Mouse (Mus musculus) heart, postnatal 0 days (tissue): Measurements from ENCODE around the gene Med20. TPM values are rescaled to one million over a fixed set of nuclear protein-coding genes. Genes with fewer than 3 reads are reported as not detected.
A peak's percentile ranks its signal among the peaks of the same experiment; 100 is the strongest.

Experiments used
- ATAC-seq: fragments of 200-750 bp; cut with Nextera tagmentation; 2 replicates; pipeline ENCODE4 v1.8.0; 2017; ENCODE audit warnings: low read depth, moderate number of reproducible peaks, moderate library complexity; ENCODE audit not compliant: insufficient read depth
- DNase-seq: peaks from one replicate; pipeline ENCODE4 v3.0.0-alpha.2; 2016; ENCODE audit warnings: low spot score
- H3K27ac ChIP-seq: fragments of 300-500 bp; sonication (generic); 2 replicates; pipeline ENCODE4 v1.5.1; 2014; ENCODE audit warnings: low read depth, mild to moderate bottlenecking
- H3K27me3 ChIP-seq: fragments of 300-500 bp; sonication (generic); 2 replicates; pipeline ENCODE4 v1.6.1; 2014; ENCODE audit warnings: low read length, mixed read lengths; ENCODE audit not compliant: control insufficient read depth, insufficient read depth
- H3K36me3 ChIP-seq: fragments of 300-500 bp; sonication (generic); replicated peaks from 2 replicates; pipeline ENCODE4 v1.6.1; 2014; ENCODE audit warnings: low read length, mixed read lengths; ENCODE audit not compliant: control insufficient read depth, insufficient read depth
- H3K4me1 ChIP-seq: fragments of 300-500 bp; sonication (generic); 2 replicates; pipeline ENCODE4 v1.6.1; 2014; ENCODE audit warnings: antibody characterized with exemption; ENCODE audit not compliant: control insufficient read depth, insufficient read depth
- H3K4me2 ChIP-seq: fragments of 300-500 bp; sonication (generic); 2 replicates; pipeline ENCODE4 v1.6.1; 2014; ENCODE audit warnings: low read depth, mild to moderate bottlenecking, low read length, moderate library complexity
- H3K4me3 ChIP-seq: fragments of 300-500 bp; sonication (generic); 2 replicates; pipeline ENCODE4 v1.5.1; 2014; ENCODE audit warnings: low read depth, low read length
- H3K9ac ChIP-seq: fragments of 300-500 bp; sonication (generic); replicated peaks from 2 replicates; pipeline ENCODE4 v1.6.1; 2014; ENCODE audit warnings: low read depth, low read length, mixed read lengths
- H3K9me3 ChIP-seq: fragments of 300-500 bp; sonication (generic); replicated peaks from 2 replicates; pipeline ENCODE4 v1.6.1; 2016; ENCODE audit warnings: low read length; ENCODE audit not compliant: control insufficient read depth
- CTCF ChIP-seq: IDR thresholded peaks from 2 replicates; pipeline ENCODE4 v1.5.1; 2016; ENCODE audit warnings: antibody characterized with exemption, control low read depth, low read depth
- EP300 ChIP-seq: IDR thresholded peaks from 2 replicates; pipeline ENCODE4 v1.6.1; 2016; ENCODE audit warnings: antibody characterized with exemption, low read depth
- WGBS: fragments of 180-500 bp; shearing (Covaris S2); extraction: QIAGEN DNeasy Blood & Tissue Kit; methylation state at CpG from one replicate; pipeline ENCODE4 v1.1.7; 2014; 5-methylcytosine and 5-hydroxymethylcytosine counted together
- polyA plus RNA-seq: library from polyadenylated mRNA; unstranded; fragments of >200 nt; fragmentation: Nextera tagmentation; extraction: Ambion mirVana; gene quantifications from 2 replicates; pipeline ENCODE4 v1.2.1, GENCODE M21; 2015
- total RNA-seq: library from RNA; depleted of rRNA; stranded (reverse); fragments of >200 nt; gene quantifications from 2 replicates; pipeline ENCODE4 v1.2.3, GENCODE M21; 2014; ENCODE audit warnings: low replicate concordance; rRNA removed

Gene Med20
- total RNA-seq = 26.5 and 30.1 TPM in 2 replicates
- 21.8 and 26.3 TPM in 2 replicates for polyA plus RNA-seq

DNA sequence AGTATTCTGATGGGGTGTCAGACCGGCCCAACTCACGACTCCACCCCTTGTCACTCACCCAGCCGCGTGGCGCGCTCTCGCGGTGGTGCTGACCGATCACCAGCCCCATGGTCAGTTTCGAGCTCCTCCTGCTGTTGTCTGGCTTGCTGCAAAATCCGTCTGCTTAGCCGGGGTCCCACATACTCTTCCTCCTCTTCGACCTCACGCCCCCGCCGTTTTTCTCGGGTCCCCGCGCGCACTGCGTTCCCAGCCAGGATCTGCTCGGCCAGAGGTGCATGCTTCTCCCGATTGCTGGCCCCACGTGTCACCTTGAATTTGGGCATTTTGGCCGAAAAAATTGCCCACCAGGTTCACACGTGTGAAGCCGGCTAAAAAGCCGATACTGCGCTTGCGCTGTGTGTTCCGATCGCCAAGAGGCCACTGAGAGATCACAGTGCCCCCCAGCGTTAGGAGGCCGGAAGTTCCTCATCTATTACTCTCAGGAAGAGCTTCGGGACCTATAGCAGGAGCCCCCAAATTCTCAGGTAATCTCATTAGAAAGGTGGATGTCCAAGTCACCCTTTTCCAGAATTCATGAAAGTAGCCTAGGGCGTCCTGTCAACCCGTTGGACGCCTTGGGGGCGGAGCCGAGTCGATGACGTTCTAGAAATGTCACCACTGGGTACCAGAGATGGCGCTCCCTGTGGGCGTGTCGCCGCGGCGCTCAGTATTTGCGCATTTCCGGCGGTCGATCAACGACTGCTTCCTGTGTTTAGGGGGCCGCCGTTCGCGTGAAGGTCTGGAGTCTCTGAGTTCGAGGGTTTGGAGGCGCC, at the start of gene Med20, which contains the start of the genes Bysl and Gm20517:
Med20 (plus strand) TSS at position 734 of the 812 bp plus-strand sequence.
Bysl (minus strand) TSS at position 644 of the 812 bp plus-strand sequence.
Gm20517 (plus strand) TSS at position 741 of the 812 bp plus-strand sequence.
- Histone ChIP-seq H3K27ac (peak within 1 kb of the TSS; percentile 69), H3K4me1 (peaks cover 11% of the 10 kb centered on the region; the same call in 1 of the 2 replicates), H3K27me3 (no peaks in the 10 kb centered on the region), H3K9me3 (no peaks in the 10 kb centered on the region), H3K4me2 (peak within 1 kb of the TSS; percentile 76), H3K4me3 (peak within 1 kb of the TSS; percentile 65), H3K9ac (peak within 1 kb of the TSS; percentile 70), H3K36me3 (peaks cover 36% of the 10 kb centered on the region)
- WGBS = under 1% methylated on average over 59 of the region's 59 CpGs
- TF ChIP-seq CTCF (peak; percentile 83), EP300 (peak; percentile 56; the same call in 1 of the 2 replicates)
- ATAC-seq = peak; percentile 95
- DNase-seq = peak; percentile 92

DNA sequence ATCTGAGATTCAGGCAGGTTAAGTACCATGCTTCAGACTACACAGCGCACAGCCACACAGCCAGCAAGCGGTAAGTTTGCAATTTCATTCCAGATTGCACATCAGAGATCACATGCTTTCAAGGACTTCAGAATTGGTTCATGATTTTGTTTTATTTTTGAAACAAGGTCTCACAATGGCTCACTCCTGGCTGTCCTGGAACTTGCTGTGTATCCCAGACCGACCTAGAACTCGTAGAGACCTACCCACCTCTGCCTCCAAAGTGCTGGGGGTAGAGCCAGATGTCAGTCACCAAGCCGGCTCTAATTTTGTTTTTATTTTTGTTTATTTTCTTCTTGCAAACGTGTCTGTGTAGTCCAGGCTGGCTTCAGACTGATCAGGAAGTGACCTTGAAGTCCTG, 48.5 kb upstream of the Med20 start:
- Histone ChIP-seq H3K36me3 (no peaks in the 10 kb centered on the region), H3K27ac (no peak overlapping the region), H3K9ac (no peak overlapping the region), H3K9me3 (no peaks in the 10 kb centered on the region), H3K4me2 (no peak overlapping the region), H3K4me1 (0 out of 2 replicates have a peak, but pooled peaks cover 6% of the 10 kb centered on the region), H3K4me3 (no peak overlapping the region), H3K27me3 (no peaks in the 10 kb centered on the region)
- WGBS = 74% methylated on average over 6 of the region's 6 CpGs
- DNase-seq (no peak), ATAC-seq (no peak)
- TF ChIP-seq EP300 (no peak), CTCF (no peak)

DNA sequence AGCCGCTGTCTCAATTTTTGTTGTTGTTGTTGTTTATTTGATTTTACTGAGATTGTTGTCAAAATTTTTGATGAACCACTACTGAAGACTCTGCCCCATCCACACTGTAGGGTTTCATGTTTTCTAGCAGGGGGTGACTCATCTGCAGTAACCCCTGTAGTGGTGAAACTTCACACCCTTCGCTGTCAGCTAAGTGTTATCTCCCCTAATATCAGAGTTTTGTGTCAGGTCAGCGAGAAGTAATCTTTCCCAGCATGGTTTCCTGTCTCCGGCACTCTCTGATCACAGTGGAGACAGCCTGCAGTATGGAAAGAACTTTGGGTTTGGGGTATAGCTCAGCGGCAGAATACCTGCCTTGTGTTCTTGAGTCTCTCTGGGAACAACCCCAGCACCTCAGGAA, 46.8 kb upstream of the Med20 start:
- H3K9ac ChIP-seq = no peak overlapping the region
- H3K36me3 ChIP-seq = no peaks in the 10 kb centered on the region
- H3K9me3 ChIP-seq = no peaks in the 10 kb centered on the region
- no peak for DNase-seq
- no peaks in the 10 kb centered on the region for H3K27me3 ChIP-seq
- TF ChIP-seq CTCF = no peak
- TF ChIP-seq EP300 = no peak
- no peak for ATAC-seq
- H3K4me2 ChIP-seq = no peak overlapping the region
- no peak overlapping the region for H3K27ac ChIP-seq
- WGBS = 61% methylated on average over 5 of the region's 5 CpGs
- 0 out of 2 replicates have a peak, but pooled peaks cover 5% of the 10 kb centered on the region for H3K4me1 ChIP-seq
- no peak overlapping the region for H3K4me3 ChIP-seq

- H3K4me3 ChIP-seq = no peak overlapping the region
- ATAC-seq (no peak), DNase-seq (no peak)
- H3K4me1 ChIP-seq = no peaks in the 10 kb centered on the region
- WGBS = 34% methylated on average over 2 of the region's 2 CpGs
- TF ChIP-seq CTCF = no peak
- no peak for TF ChIP-seq EP300
- H3K4me2 ChIP-seq = no peak overlapping the region
- no peaks in the 10 kb centered on the region for H3K9me3 ChIP-seq
- H3K36me3 ChIP-seq = no peaks in the 10 kb centered on the region
- H3K27me3 ChIP-seq = no peaks in the 10 kb centered on the region
- H3K27ac ChIP-seq = no peak overlapping the region; the same call in 1 of the 2 replicates
- no peak overlapping the region for H3K9ac ChIP-seq
Measured at GRCm38 (mm10) chr17:47566133-47566532, 45.2 kb upstream of the Med20 start.

- Histone ChIP-seq H3K4me1 (no peaks in the 10 kb centered on the region), H3K27ac (peak overlapping the region; percentile 60), H3K4me2 (no peak overlapping the region), H3K4me3 (no peak overlapping the region), H3K36me3 (no peaks in the 10 kb centered on the region), H3K9ac (no peak overlapping the region), H3K9me3 (no peaks in the 10 kb centered on the region), H3K27me3 (no peaks in the 10 kb centered on the region)
- ATAC-seq (peak; percentile 78), DNase-seq (peak; percentile 57)
- 50% methylated on average over 3 of the region's 3 CpGs for WGBS
- TF ChIP-seq CTCF (no peak), EP300 (no peak)
Measured at GRCm38 (mm10) chr17:47567271-47567670, 44.1 kb upstream of the Med20 start.
